Mouse (Mus musculus) urinary bladder, adult 18-20 months (tissue): ENCODE measurements around the gene 4930556J24Rik.
"Not testable (repeated sequence)": the region's sequence is repeated elsewhere in the genome, so short reads cannot be mapped to it uniquely, and the experiment has no call there.

Source experiments
- DNase-seq, 2 experiments: peaks; one replicate each; pipeline ENCODE4 v3.0.0; 2022; ENCODE audit warnings: low spot score in 2 of 2, mixed read lengths in 2 of 2

The 4930556J24Rik gene

DNA sequence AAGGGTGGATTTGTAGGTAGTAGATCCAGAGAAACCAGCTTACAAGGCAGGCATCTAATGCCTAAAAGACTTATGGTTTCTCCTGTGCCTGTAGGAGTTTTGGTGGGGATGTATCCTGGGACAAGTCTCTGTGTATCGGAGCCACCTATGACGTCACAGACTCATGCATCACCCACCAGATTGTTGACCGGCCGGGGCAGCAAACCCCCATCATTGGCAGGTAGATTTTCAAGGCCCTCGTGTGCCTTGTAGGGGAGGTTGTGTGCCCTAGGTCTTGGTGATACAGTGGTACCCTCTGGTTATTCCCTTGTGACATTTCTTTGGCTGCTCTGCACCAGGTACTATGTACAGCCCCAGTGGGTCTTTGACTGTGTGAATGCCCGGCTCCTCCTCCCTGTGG, at the start of gene 4930556J24Rik:
TSS of gene 4930556J24Rik (minus strand) at position 101 of the 400 bp plus-strand sequence.
- no peak for DNase-seq

DNA sequence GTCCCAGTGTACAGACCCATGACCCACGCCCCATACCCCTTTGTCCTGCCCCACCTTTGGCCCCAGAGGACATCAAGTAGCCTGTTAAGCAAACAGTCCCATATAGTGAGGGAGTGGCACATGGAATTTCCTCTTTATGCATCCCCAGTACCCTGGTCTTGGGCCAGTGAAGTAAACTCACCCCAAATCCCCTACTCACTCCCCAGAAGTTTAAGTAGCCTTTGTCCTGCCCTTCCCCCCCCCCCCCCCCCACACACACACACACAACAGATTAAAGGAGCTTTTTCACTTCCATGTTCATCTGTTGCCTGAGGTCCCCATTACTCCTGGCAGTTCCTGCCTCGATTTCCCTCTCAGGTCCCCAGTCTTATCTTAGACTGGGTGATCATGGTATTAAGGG, 46.7 kb upstream of the 4930556J24Rik start:
- DNase-seq: no peak

DNA sequence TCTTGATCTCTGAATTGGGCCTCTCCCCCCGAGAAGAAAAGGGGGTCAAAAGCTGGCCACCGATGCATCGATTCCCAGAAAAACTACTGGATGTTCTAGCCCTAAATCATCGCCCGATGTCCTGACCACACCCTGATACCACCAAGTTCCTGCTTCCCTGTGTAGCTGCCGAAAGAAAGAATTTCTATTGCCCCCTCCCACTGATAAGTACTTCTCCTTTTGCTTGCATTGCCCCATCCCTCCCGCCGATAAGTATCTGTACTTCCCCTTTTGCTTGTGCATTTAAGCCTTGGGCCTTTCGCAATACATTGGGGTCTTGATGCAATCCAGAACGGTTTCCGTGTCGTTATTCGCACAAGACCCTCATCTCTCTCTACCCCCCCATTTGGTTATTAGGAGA, 45.5 kb upstream of the 4930556J24Rik start:
- not testable (repeated sequence) for DNase-seq

DNA sequence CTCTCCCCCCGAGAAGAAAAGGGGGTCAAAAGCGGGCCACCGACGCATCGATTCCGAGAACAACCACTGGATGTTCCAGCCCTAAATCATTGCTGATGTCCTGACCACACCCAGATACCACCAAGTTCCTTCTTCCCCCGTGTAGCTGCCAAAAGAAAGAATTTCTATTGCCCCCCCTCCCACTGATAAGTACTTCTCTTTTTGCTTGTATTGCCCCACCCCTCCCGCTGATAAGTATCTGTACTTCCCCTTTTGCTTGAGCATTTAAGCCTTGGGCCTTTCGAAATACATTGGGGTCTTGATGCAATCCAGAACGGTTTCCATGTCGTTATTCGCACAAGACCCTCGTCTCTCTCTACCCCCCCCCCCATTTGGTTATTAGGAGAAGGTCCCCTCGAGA, 39.2 kb upstream of the 4930556J24Rik start:
- DNase-seq: not testable (repeated sequence)

DNA sequence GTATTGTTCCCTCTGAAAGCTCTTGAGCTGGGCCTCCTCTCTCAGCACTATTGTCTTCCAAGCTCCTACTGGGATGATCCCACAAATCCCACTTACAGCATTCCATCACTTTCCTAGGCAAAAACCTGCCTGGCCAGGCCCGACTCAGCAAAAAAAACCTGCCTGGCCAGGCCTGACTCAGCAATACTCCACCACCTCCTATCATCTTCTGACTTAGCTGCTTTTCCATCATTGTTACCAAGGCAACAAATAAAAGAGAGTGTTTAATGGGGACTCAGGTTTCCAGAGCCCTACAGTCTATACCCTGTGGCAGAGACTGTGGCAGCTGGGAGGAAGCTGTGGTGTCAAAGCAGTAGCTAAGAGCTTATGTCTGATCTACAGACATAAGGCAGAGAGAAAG, 36.0 kb upstream of the 4930556J24Rik start:
- no peak for DNase-seq

DNA sequence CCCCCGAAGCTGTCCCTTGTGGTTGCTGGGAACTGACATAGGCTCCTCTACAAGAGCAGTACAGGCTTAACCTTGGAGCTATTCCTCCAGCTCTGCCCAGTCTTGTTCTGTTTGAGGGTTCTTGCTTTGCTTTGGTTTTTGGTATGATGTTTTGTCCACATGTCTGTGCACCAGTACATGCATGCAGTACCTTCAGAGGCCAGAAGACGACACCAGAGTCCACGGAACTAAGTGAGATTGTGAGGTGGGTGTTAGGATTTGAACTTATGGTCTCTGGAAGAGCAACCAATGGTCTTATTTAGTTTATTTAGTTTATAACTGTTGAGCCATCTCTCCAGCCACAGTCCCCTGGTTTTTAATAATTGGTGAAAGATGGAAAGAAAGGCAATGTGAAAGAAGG, 29.9 kb upstream of the 4930556J24Rik start:
- DNase-seq: no peak

DNA sequence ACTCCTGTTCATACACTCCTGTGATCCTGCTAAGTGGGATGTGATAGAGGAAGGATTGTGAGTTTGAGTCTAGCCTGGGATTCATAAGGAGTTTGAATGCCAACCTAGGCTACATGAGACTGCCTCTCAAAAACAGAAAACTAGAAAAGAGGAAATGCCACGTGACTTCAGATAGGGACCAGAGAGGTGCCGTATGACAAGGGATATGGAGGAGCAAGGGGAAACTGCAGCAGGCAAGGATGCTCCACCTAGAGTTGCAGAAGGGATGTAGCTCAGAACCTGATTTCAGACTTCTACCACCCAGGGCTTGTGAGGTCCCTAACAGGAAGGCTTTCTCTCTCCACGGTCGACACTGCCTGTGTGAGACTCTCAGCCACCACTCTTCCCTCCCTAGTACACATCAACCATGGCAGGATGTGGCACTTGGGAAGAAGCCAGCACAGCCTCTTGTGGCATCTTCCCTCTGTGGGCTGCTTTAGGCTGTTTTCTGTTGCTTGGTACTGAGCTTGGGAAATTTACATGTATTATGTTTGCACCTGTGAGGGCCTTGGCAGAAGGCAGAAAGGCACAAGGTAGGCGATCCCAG, 28.7 kb upstream of the 4930556J24Rik start:
- no peak for DNase-seq

DNA sequence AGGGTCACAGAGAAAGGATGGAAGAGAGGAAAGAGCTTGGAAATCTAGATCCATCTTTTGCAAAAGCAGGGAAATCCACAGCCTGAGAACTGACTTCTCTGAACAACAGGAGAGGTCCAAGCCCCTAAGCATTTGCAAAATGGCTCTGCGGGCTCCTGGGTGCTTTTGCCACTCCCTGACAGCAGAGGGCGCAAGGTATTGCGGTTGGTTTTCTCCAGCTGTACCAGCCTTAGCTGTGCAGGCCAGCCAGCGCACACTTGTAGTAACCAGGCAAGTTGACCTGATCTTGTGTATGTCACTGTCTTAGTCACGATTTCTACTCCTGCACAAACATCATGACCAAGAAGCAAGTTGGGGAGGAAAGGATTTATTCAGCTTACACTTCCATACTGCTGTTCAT, 25.0 kb upstream of the 4930556J24Rik start:
- DNase-seq: peak; percentile 28 to 57

DNA sequence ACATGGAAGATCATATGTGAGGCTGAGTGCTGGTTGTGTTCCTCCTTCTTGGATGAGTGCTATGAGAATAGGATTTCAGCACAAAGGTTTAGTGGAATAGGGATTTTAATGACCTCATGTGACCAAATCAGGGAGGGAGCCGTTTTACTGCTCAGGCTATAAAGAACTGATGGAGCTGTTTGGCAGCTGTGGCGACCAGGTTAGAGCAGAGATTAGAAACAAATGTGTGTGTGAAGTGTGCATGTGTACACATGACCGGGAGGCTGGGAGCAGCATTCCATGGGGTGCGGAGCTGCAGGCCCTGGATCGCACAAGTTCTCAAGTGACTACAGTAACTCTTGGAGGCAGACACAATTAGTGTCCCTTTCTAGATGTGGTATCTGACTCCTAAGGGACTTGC, 23.0 kb upstream of the 4930556J24Rik start:
- no peak for DNase-seq

DNA sequence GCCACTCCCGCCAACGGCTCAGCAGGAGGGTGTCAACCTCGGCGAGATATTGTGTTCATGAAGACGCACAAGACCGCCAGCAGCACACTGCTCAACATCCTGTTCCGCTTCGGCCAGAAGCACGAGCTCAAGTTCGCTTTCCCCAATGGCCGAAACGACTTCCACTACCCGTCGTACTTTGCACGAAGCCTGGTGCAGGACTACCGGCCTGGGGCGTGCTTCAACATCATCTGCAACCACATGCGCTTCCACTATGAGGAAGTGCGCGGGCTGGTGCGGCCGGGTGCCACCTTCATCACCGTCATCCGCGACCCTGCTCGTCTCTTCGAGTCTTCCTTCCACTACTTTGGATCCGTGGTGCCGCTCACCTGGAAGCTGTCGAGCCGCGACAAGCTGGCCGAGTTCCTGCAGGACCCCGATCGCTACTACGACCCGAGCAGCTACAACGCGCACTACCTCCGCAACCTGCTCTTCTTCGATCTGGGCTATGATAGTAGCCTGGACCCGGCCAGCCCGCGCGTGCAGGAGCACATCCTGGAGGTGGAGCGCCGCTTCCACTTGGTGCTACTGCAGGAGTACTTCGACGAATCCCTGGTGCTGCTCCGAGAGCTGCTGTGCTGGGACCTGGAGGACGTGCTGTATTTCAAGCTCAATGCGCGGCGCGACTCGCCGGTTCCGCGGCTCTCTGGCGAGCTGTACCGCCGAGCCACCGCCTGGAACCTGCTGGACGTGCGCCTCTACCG, 21.6 kb upstream of the 4930556J24Rik start:
- no peak for DNase-seq

DNA sequence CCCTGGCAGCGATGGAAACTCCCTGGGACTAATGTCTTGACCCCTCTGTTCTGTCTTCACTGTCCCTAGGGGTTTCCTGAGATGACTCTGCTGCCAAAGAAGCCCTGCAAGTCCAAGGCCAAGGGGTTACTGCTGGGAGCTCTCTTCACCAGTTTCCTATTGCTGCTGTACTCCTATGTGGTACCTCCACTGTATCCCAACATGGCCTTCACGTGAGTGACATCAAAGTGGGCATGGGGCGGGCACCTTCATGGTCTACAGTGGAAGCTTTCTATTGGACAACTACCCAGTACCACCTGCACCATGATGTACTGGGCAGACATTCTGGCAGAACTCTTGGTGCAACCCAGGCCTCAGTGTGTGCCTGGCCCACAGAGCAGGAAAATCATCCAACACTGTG, 20.3 kb upstream of the 4930556J24Rik start:
- no peak for DNase-seq

DNA sequence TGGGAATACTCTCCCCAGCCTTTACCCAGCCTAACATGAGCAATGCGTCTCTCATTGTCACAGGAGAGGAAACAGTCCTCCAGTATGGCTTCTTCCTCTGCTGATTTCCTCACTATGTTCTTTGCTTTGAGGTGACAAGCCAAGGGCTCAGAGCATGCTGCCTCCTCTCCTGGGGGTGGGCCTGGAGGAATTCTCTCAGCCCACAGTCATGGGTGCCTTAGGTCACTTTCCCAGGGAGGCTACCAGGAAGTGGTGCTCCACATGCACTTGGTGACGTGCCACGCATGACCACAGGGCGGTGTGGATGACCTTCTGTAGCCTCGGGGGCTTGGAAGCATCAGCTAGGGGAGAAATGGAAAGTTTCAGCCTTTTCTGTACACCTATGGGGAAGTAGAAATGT, 18.9 kb upstream of the 4930556J24Rik start:
- DNase-seq: no peak

DNA sequence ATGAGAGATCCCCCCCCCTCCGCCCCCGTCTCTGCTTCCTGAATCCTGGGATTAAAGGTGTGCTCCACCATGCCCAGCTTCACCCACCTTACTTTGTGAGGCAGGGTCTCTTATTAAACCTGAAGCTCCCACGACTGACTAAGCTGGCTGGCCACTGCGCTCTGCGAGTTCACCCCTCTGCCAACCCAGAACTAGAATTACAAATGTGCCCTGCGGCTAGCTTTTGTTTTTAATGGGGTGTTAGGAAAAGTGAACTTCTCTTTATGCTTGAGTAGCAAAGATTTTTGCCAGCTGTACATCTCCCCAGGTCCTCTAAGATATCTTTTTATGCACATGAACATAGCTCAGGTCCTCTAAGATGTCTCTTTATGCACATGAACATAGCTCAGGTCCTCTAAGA, 17.3 kb upstream of the 4930556J24Rik start:
- DNase-seq: no peak

DNA sequence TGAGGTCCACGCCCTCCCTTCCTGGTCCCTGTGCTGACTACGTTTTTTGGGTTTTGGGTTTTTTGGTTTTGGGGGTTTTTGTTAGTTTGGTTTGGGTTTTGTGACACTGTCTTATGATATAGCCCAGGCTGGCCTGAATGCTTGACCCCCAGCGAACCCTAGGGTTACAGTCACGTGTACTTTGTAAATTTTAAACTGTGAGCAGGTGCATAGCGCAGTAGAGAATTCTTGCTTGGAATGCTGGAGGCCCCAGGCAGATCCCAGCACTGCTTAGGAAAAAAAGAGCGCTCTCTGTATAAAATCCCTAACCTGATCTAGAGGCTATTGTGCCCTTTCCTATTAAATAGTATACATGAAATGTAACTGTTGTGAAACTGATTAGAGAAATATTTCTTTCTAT, 16.6 kb upstream of the 4930556J24Rik start:
- no peak for DNase-seq

DNA sequence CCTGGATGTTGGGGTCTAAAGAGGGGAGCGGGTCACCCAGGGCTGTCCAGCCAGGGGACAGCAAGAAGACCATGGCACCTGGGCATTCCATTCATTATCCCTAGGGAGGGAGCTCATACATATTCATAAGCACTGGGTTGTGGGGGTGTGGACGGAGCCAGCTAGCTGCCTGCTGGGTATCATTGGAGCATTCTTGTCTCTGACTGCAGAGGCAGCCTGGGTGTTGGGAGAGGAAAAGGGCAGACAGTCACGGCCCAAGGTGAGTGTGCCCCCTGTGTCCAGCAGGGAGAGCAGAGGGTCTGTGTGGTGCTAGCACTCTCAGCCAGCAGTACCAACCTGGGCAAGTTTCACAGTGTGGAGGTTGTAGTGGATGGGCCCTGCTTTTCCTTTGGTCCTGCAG, 13.2 kb upstream of the 4930556J24Rik start:
- no peak for DNase-seq

DNA sequence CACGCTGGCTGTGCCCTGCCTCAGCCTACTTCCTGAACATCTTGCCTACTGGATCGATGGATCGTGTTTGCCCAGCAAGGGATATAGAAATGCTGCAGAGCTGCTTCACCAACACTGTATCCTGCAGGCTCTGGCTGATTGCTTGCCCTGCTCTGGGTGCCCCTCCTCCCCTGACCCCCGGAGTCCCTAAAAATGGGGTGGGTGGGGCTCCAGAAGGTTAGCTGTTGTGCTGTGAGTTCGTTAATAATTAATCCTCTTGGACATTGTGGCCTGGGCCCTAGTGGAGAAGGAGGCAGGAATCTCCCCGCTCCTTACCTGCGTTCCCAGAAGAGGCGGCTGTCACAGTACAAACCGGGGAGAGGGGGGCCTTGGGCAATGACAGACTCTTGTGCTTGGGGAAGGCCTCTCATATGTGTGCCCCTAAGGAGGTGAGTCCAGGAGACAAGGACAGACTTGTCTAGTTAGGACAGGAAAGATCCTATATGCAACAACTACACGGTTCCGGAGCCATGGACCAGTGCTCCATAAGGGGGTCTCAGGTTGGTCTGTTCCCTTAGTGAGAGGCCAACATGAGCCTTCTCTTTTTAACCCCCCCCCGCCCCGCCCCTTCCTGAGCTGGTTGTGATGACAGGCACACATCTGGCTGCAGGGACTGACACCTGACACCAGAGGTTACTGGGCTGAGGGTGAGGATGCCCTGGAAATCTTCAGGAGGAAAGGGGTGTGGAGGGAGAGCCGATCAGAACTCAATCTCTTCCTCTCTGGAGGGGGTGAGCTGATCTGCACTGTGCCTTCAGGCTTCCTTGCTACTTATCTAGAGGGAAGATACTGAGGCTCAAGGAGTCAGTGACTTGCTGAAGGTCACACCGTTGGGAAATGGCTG, 7.5 kb upstream of the 4930556J24Rik start:
- peak in 1 of 2 experiments; percentile 10 for DNase-seq

DNA sequence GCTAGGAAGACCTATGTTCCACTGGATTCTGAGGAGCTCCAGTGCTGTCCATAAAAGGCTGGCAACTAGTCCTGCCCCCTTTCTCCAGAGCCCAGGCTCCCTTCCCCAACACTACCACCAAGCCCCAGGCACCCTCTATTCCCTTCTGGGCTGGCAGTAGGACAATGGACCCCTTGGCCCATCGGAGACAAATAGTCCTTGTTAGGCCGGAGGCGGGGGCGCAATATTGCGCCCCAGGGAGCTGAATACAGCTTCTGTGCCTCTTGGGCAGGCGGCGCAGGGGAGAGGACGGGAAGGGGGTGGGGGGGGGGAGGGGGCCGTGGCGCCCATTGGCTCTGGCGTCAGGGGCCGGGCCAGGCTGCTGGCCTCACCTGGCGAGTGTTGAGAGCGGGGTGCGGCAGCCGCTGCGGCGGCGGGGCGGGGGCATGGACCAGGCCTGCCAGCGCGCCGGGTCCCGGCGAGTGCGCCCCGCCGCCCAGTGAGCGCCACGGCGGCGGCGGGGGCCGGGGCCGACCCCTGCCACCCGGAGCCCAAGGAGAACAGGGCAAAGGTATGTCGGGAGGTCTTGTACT, 6.8 kb upstream of the 4930556J24Rik start, which contains the start of gene Gal3st1:
TSS of gene Gal3st1 (plus strand) at position 346 of the 572 bp plus-strand sequence.
- DNase-seq: peak in 1 of 2 experiments; percentile 23

DNA sequence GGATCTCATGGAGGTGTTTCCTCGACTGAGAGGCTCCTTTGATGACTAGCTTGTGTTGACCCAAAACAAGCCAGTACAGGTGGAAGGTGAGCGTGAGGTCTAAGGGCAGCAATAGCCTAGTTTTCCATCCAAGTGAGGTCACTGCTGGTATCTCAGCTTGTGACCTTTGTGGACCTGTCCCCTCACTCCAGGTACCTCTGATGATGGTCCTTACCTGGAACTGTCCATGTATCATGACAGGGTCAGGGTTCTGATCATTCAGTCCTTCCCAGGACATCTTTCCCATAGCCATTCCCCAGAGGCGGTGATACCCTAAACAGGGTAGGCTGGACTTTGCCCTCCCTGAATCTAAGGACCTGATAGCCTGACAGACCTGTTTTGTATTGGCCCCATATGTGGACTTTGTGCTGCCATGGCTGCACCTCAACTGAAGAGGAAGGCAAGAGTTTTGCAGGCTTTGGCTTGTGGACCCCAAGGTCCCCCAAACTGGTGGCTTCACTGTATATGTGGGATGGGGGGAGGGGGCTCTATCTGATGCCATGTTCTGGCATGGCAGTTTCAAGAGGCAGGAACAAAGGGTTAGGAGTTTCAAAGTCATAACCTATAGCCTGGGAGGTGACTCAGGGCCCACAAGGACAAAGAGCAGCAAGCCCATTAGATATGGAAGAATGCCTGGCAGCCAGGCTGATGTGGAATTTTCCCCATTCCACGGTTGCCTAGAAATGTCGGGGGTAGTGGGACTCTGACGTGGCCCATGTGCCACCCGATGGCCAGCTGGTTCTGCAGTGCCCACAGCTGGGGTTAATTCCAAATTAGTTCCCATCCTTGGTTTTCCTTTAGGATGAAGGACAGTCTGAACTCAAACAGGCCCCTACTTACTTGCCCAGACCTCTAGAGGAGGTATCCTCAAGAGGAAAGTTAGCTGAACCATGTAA, 6.0 kb upstream of the 4930556J24Rik start:
- no peak for DNase-seq

DNA sequence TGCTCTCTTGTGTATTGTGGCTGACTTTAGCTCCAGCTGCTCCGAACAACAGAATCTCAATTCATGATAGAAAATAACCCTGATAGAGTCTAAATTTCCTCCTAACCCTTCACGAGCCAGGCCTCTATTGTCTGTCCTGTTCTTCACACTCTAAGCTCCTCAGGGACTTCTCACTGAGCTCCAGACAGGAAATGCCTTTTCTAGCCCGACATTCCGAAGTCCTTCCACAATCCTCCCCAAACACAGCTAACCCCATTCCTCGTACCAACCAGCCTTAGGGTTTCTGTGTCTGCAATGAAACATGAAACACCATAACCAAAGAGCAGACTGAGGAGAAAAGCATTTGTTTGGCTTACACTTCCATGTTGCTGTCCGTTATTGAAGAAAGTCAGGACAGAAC, 5.0 kb upstream of the 4930556J24Rik start:
- DNase-seq: no peak

DNA sequence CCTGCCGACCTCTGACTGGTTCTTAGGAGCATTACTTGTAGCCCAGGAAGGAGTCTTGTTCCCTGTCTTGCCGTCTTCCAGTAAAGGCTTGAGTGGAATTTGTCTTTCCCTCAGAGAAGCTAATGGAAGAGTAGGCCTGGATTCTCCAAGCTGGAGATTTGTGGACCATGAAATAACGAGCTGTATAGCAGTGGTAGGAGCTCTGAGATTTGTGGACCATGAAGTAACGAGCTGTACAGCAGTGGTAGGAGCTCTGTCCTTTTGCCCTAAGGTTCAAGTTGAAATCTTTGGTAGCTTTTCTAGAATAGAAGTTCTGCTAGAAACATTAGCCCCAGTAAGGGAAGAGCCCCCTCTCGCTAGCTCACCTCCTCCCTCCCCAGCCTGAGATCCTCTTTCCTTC, 1.8 kb upstream of the 4930556J24Rik start:
- no peak for DNase-seq

DNA sequence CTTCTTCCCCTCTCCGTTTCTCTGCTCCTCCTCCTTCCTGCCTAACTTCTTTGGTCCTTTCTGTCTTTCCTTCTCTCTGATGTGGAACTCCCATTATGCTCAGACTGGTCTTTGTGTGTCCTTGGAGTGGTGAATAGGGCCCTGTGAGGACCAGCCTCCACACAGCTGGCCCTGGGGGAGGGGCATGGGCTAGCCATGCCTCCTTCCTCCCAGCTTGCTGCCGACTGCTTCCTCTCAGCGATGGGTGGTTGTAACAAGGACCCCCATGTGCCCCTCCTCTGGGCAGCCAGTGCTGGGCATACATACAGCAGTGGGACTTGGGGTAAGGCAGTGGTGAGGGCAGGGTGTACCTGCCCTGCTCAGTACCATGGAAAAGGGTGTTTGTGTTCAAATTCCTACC, 2.3 kb downstream of the 4930556J24Rik start:
- no peak for DNase-seq
